Mouse (Mus musculus) liver, adult (tissue): ENCODE data around the gene Snrnp35.

Experiments
- GATA4 ChIP-seq: IDR thresholded peaks from 2 replicates; pipeline ENCODE4 v1.6.1; 2014; ENCODE audit warnings: mild to moderate bottlenecking, low read length; ENCODE audit not compliant: insufficient replicate concordance

The Snrnp35 gene

GRCm38 (mm10) chr5:124483655-124484396 is 892 bp downstream of the Snrnp35 start:
- no peak for TF ChIP-seq GATA4

GRCm38 (mm10) chr5:124485654-124486053 is 2.7 kb downstream of the Snrnp35 start:
- TF ChIP-seq GATA4 = no peak

GRCm38 (mm10) chr5:124488885-124489284 is 6.0 kb downstream of the Snrnp35 start:
- no peak for TF ChIP-seq GATA4

- no peak for TF ChIP-seq GATA4
Observed at GRCm38 (mm10) chr5:124491732-124492131, 8.8 kb downstream of the Snrnp35 start.

GRCm38 (mm10) chr5:124492618-124493017 is 9.7 kb downstream of the Snrnp35 start:
- no peak for TF ChIP-seq GATA4

GRCm38 (mm10) chr5:124493455-124493854 is 10.5 kb downstream of the Snrnp35 start:
- TF ChIP-seq GATA4 = no peak

- TF ChIP-seq GATA4 = no peak
Observed at GRCm38 (mm10) chr5:124495547-124495946, 12.6 kb downstream of the Snrnp35 start.

GRCm38 (mm10) chr5:124496614-124497514 is 13.9 kb downstream of the Snrnp35 start:
- no peak for TF ChIP-seq GATA4

- TF ChIP-seq GATA4 = no peak
Observed at GRCm38 (mm10) chr5:124498221-124498876, 15.4 kb downstream of the Snrnp35 start.

- TF ChIP-seq GATA4 = no peak
Observed at GRCm38 (mm10) chr5:124499001-124499400, 16.1 kb downstream of the Snrnp35 start.

- no peak for TF ChIP-seq GATA4
Observed at GRCm38 (mm10) chr5:124500573-124500972, 17.6 kb downstream of the Snrnp35 start.

- no peak for TF ChIP-seq GATA4
Observed at GRCm38 (mm10) chr5:124501541-124501940, 18.6 kb downstream of the Snrnp35 start.

- no peak for TF ChIP-seq GATA4
Observed at GRCm38 (mm10) chr5:124503742-124504141, 20.8 kb downstream of the Snrnp35 start.

- no peak for TF ChIP-seq GATA4
Observed at GRCm38 (mm10) chr5:124505235-124505634, 22.3 kb downstream of the Snrnp35 start.

GRCm38 (mm10) chr5:124506731-124507359 is 23.9 kb downstream of the Snrnp35 start:
- no peak for TF ChIP-seq GATA4
